Mouse (Mus musculus) activated CD4-positive, CD25-positive, alpha-beta regulatory T cell, adult 4 months (primary cell): ENCODE results near the gene Ccdc175. TPM values are rescaled to one million over a fixed set of nuclear protein-coding genes. Genes with fewer than 3 reads are reported as not detected.

Source experiments
- ATAC-seq: one replicate; pipeline ENCODE4 v1.8.0; 2017
- polyA plus RNA-seq, 2 experiments: library from polyadenylated mRNA; unstranded; fragments of 100-300 nt; shearing (Covaris generic); gene quantifications; one replicate each; pipeline ENCODE4 v1.2.1; 2017

Ccdc175 gene
- polyA plus RNA-seq, 2 experiments from 2014 or later, result not detected

DNA sequence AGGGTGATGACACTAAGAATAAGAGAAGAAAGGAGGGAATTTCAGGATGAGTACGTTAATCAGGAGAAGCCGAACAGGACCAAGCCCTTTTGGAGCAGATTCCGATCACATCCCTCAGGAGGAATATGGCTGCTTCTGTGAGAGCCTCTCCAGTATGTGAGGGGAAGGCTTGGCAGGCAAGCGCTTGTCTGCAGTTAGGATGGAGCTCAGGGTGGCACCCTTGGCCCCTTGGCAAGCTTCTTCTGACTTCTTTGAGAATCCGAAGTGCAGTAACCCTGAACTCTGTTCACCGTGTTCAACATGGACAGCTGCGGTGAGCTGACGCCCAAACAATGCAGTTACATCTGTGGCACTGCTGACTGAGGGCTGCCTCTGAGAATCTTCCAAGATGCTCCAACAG lies 87.9 kb downstream of the Ccdc175 start:
- ATAC-seq, result no peak

DNA sequence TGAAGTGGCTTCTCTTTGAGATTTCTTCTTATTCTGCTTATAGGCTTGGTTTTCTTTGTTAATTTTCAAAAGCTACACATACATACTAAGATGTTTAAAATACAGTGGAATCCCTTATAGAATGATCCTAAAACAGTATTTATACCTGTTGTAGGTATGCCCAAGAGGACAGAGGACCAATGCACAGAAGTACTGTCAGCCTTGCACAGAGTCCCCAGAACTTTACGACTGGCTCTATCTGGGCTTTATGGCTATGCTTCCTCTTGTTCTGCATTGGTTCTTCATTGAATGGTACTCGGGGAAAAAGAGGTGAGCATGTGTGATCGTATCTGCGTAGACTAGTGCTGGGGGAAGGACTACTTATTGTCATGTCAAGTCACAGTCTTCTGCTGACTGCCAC lies 95.0 kb downstream of the Ccdc175 start:
- no peak for ATAC-seq

DNA sequence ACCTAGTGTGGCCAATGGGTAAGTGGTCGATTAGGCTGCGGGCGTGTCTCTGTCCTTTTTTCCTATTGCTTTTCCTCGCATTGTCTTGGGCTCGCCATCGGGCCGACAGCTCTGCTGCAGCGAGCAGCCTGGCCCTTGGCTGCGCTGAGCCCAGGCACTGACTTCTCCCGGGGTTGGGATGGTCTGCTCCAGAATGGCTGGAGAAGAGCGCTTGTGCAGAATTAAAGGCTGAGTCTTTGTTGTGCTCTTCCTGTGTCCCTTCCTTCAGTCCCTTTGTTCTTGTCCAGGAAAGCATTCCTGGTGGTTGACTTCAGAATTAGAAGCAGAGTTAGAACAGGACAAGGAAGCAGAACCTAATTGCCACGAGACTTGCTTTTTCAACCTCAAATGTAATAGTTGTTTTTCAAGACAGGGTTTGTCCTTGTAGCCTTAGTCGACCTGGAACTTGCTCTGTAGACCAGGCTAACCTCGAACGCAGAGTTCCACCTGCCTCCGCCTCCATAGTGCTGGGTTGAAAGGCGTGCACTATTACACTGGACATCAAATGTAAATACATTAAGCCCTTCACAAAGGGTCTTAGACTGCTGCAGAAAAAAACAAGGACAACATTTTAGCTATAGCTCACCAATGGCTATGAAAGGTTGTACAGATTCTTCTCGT lies 98.5 kb downstream of the Ccdc175 start:
- peak; percentile 1 for ATAC-seq

DNA sequence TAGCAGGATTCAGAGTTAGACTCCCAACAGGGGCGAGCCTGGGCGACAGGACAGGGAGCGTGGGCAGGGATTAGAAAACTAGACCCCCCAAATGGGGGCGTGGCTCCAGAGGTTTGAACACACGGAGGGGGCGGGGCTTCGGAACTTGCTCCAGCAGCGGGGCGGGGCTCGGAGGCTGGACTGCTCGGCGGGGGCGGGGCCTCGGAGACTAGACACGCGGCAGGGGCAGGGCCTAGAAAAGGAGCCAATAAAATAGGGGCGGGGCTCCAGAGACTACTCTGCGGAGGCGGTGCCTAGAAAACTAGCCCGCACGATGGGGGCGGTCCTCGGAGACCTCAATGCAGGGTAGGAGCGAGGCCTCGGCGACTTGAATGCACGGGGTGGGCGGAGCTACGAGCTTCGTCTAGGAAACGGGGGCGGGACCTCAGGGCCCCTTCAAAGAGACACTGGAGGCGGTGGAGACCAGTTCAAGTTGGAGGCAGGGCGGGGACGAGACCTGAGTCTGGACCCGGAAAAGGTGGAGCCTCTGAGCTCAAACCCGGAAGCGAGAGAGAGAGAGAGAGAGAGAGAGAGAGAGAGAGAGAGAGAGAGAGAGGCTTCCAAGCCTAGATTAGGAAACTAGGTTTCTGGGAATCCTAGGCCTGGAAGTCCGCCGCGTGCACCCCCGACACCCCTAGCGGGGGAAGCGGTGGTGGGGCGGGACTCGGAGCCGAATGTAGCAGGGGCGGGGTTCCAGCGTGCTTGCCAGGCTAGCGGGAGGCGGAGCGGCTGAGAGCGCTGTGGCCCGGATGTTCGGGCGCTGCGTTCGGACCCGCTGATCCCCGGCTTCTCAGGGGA lies 99.3 kb downstream of the Ccdc175 start, which contains the start of the genes L3hypdh and Jkamp:
Gene L3hypdh (minus strand): TSS at position 111 of the 837 bp plus-strand sequence.
Gene Jkamp (plus strand): TSS at position 261 of the 837 bp plus-strand sequence.
- ATAC-seq, result peak; percentile 94

DNA sequence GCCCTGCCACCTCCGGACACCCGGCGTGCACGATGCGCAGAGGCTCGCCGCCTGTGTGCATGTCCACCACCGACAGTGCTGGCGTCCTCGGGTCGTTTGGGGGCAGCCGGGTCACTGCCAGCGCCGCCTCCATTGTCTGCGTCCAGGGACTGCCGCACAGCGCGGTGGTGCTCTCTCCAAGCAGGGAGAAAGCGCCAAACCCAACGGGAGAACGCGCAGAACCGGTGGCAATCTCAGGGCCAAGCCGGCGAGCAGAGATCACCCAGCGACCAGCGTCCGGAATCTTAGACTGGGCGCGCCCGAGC lies 99.9 kb downstream of the Ccdc175 start:
- ATAC-seq, result no peak

DNA sequence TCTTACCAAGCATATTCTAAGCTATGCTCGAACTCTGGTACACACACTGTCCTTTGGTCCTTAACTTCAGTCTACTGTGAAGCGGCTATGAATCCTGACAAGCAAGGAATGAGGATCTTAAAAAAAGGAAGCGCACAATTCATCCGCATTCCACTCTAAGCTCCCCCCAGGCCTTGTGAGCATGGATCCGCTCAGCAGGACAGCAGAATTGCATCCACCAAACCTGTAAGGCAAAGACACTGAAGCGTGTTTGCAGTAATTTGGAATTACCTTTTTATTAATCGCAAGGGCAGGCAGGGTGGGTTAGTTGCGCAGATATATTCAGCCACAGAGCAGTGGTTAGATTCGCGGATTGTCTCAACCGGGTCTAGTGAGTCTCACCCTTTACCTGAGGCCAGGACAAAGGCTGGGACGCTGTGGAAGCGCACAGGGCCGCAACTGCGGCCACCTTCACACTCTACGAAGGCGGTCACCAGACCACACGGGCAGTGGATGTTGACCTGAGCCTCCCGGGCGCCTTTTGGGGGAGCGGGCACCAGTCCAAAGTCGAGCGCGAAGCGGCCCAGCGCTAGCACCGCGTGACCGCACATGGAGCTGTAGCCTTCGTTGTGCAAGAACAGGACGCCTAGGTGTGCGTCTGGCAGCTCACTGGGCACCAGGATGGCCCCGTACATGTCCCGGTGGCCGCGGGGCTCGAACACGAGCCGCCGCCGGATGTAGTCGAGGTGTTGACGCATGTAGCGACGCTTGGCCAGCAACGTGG lies 100.4 kb downstream of the Ccdc175 start:
- no peak for ATAC-seq

DNA sequence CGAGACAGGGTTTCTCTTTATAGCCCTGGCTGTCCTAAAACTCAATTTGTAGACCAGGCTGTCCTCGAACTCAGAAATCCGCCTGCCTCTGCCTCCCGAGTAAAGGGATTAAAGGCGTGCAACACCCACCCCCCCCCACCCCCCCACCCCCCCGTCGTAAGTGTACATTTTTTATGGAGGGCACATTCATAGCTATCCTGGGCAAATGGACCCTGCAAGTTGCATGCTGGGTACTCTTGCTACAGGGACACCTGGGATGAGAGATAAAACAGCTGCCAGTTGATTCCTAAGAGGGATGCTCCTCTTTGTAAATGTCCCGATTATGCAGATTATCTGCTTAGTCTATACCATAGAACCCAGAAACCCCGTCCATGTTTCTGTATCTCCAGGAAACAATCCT lies 101.6 kb downstream of the Ccdc175 start:
- ATAC-seq, result no peak

DNA sequence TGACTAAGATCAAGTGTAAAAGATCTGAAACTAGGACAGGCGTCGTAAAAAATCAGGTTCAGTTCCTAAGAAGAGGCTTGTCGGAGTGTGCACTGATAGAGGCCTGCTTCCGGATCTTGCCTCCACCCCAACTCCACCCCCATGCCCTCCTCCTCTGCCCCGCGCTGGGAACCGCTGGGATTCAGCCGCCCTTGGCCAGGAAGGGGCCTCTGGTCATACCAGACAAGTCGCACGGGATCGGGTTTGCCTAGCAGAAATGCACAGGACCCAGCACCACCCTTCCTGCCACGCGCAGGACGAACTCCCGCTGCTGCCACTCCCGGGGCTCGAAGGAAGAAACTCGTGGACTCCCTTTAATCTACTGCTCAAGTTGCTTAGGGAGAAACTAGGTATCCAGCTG lies 102.5 kb downstream of the Ccdc175 start:
- ATAC-seq, result no peak

DNA sequence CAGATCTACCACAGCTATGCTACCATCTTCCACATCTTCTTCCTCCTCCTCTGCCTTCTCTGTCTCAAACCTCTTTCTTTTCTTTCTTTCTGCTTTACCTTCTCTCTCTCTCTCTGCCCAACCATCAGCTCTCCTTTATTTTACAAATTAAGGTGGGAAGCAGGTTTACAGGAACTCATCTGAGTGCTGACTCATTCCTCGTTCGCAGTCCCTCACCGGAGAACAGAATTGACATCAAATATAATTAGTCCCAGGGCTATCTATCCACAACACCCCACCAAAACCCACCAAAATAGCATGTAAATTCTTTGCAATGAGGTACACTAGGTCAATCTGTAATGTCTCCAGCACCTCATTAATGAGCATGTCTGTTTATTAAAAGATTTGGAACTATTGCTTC lies 102.9 kb downstream of the Ccdc175 start:
- no peak for ATAC-seq

DNA sequence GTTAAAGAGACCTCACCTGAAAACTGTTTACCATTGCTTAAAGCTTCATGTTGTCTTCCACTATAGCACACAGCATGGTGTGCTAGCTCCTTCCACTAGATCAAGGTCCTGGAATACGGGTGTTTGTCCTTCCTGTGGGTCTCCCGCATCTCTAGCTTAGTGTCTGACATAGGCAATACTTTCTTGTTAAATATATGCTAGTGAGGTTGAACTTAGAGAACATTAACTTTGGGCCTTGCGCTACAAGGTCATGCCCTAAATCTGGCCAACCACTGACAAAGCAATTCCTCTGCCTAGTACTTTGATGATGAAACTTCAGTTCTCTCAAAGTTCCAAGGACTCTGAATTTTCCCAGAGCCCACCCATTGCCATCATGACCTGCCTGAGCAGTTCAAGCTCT lies 106.6 kb downstream of the Ccdc175 start:
- ATAC-seq, result no peak

DNA sequence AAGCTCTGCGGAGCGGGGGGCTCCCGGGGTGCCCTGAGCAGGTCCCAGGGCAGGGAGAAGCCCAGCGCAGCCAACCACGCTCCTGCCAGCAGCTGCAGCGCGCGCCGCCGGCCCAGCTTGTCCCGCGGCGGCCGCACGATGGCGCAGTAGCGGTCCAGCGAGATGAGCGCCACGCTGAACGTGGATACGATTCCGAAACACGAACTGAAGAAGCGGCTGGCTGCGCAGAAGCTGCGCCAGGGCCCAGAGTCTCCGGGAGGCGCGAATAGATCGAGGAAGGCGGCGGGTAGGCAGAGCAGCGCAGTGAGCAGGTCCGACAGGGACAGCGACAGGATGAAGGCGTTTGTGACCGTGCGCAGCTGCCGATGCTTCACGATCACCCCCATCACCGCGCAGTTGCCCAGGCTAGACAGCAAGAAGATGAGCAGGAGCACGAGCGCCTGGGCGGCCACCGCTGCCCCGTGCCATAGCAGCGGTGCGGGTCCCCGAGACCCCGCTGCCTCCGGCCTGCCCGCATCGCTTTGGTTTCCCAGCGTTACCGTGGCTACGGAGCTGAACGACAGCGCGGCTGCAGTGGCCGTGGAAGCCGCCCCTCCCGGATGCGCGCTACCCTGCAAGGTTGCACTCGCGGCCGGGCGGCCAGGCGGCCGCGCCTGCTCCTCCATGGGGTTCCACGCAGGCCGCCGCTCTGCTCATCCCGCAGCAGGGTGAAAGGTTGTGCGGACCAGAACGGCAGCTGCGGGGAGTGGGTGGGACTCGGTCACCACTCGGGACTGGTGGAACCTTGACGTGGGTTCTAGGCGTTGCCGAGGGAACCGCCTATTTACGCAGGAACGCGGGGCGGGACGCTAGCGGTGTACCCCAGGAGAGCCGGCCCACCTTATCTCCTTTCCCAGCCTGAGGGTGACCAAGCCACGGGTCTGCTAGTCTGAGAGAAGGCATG lies 114.2 kb downstream of the Ccdc175 start, which contains the start of gene Gpr135:
Gene Gpr135 (minus strand): TSS at position 799 of the 943 bp plus-strand sequence.
- peak; percentile 89 for ATAC-seq

DNA sequence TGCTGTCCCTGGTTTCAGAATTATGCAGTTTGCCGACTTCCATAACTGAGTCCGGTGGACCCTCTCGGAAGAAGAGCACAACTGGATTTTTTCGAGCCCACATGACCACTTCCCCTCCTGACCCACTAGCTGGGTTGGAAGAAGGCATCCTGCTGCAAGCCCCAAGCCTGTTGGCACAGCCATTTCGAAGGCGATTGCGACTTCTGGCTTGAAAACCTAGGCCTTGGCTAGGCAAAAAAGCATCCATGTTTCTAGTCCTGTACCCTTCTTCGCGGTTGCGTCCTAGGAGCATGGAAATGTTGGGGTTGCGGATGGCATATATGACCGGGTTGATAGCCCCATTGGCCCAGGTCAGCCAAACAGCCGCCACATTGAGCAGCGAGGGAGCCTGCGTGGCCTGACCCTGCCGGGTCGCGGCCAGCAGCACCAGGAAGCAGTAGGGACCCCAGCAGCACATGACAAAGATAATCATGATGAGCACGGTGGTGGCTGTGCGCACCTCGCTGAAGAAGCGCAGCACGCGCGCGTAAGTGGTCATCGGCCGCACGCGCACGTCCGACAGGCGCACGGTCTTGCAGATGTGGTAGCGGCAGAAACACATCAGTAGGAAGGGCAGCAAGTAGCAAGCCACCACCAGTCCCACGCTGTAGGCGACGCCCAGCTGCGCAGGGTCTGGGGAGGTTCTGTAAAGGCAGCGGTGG lies 115.1 kb downstream of the Ccdc175 start:
- peak; percentile 20 for ATAC-seq

DNA sequence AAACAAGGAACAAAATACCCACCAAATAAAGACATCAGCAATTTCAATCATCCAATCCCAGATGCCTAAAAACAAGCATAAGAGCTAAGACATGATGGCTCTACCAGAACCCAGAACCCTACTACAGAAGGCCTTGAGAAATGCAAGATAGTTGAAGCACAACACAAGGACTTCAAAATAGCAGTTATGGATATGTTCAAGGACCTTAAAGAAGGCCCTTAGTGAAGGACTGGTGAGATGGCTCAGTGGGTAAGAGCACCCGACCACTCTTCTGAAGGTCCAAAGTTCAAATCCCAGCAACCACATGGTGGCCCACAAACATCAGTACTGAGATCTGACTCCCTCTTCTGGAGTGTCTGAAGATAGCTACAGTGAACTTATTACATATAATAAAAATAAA lies 127.0 kb downstream of the Ccdc175 start:
- ATAC-seq, result no peak

DNA sequence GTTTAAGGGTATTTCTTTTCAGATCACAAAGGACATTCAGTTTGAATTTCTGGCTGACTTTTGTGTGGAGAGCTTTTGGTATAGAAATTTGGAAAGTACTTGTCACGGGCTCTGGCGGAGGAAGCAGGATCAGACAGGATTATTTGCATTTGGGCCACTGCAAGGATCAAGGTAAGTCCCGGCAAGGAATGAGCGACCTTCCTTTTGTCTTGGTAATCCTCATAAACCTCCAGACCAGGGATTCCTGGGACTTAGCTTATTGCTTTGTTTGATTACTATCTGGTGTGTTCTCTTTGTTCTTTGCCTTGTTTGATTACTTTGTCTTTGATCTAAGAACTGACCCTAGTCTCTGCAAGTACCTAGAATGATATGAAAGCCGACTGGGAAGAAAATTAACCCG lies 131.0 kb downstream of the Ccdc175 start:
- no peak for ATAC-seq

DNA sequence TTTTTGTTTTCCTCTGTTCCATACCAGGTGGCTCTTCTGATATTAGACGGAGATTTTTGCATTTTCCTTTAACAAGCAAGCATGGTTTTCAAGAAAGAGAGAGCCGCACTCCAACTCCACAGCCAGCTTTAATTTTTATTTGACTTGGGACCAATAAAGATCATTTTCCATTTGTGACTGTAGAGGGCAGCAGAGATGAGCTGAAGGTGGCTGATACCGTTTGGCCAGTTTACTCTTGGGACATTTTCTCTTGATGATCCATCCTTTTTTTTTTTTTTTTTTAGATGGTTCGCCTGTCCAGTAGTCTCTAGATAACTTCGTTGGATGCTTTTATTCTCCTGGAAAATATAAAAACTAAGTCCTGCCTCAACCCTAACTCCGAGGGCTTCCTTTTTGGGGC lies 131.5 kb downstream of the Ccdc175 start:
- no peak for ATAC-seq

DNA sequence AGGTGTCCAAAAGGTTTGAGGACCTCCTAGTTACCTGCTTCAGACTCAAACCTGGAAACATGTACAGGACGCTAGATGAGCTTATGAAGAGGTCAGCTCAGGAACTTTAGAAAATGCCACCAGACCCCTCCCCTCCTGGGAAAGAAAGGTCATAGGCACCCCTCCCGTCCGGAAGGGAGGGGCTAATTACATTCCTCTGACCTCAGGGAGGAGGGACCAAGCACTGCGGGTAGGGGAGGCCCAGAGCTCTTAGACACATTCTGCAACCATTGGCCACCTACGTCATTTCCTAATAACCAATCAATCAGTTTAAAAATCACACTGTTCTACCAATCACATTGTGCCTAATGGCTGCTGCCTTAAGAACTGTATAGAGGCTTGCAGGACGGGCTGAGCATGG lies 132.3 kb downstream of the Ccdc175 start:
- ATAC-seq, result no peak

Other genes starting within 250 kb of the Ccdc175 start
- not detected for gene Gpr135, start 113.9 kb downstream of the Ccdc175 start, polyA plus RNA-seq
- under 1 TPM; 0.25 to 0.40 TPM for gene L3hypdh, start 99.6 kb downstream of the Ccdc175 start, polyA plus RNA-seq
- 10 to 100 TPM; 31.8 to 32.2 TPM for gene Jkamp, start 99.4 kb downstream of the Ccdc175 start, polyA plus RNA-seq
- gene Rtn1, start 224.0 kb upstream of the Ccdc175 start, polyA plus RNA-seq, result under 1 TPM in 1 of 2 experiments, not detected in 1; 0.12 TPM